Mouse (Mus musculus) lung, adult 2 months (tissue): ENCODE measurements around the gene Pafah1b2. TPM values are rescaled to one million over a fixed set of nuclear protein-coding genes. Genes with fewer than 3 reads are reported as not detected.
A peak's percentile ranks its signal among the peaks of the same experiment; 100 is the strongest.

Experiments
- DNase-seq: peaks from one replicate; pipeline ENCODE4 v3.0.0; 2022
- H3K4me1 ChIP-seq: fragments of 200-500 bp; 2 replicates; pipeline ENCODE4 v1.6.1; 2011; ENCODE audit warnings: low read length; ENCODE audit not compliant: control insufficient read depth, insufficient read depth
- H3K4me3 ChIP-seq: fragments of 200-500 bp; replicated peaks from 2 replicates; pipeline ENCODE3; 2011; ENCODE audit warnings: low read depth, mild to moderate bottlenecking, control low read depth, low read length; ENCODE audit errors: extremely low read depth
- CTCF ChIP-seq: fragments of 200-500 bp; IDR thresholded peaks from 2 replicates; pipeline ENCODE4 v1.5.1; 2011; ENCODE audit warnings: mild to moderate bottlenecking, low read length, control low read depth; ENCODE audit not compliant: insufficient read depth
- POLR2A ChIP-seq: fragments of 200-500 bp; IDR thresholded peaks from 2 replicates; pipeline ENCODE4 v1.6.1; 2011; ENCODE audit warnings: low read depth, mild to moderate bottlenecking, control low read depth, low read length, borderline replicate concordance; ENCODE audit errors: extremely low read depth
- WGBS: fragments of 180-500 bp; shearing (Covaris S2); methylation state at CpG from one replicate; pipeline ENCODE4 v1.1.7; 2018; 5-methylcytosine and 5-hydroxymethylcytosine counted together
- polyA plus RNA-seq: library from polyadenylated mRNA; depleted of rRNA; stranded (reverse); fragments of >200 nt; gene quantifications from 2 replicates; pipeline ENCODE4 v1.2.3, GENCODE M21; 2012

Gene Pafah1b2
- polyA plus RNA-seq, 1 experiment = 22.0 TPM

- TF ChIP-seq POLR2A (no peak), CTCF (no peak)
- no peak overlapping the region for H3K4me3 ChIP-seq
- H3K4me1 ChIP-seq = 0 out of 2 replicates have a peak, but pooled peaks cover 3% of the 10 kb centered on the region
- no peak for DNase-seq
- WGBS = 79% methylated on average over 15 of the region's 15 CpGs
Measured at GRCm38 (mm10) chr9:45938952-45939637, 73.4 kb downstream of the Pafah1b2 start.

GRCm38 (mm10) chr9:45938088-45938487 lies 74.4 kb downstream of the Pafah1b2 start:
- 62% methylated on average over 8 of the region's 8 CpGs for WGBS
- TF ChIP-seq CTCF (no peak), POLR2A (no peak)
- H3K4me3 ChIP-seq = no peak overlapping the region
- no peak for DNase-seq
- H3K4me1 ChIP-seq = 0 out of 2 replicates have a peak, but pooled peaks cover 3% of the 10 kb centered on the region

GRCm38 (mm10) chr9:45936883-45937282 lies 75.6 kb downstream of the Pafah1b2 start:
- Histone ChIP-seq H3K4me1 (0 out of 2 replicates have a peak, but pooled peaks cover 8% of the 10 kb centered on the region), H3K4me3 (no peak overlapping the region)
- 8% methylated on average over 3 of the region's 3 CpGs for WGBS
- peak; percentile 71 for TF ChIP-seq CTCF
- TF ChIP-seq POLR2A = no peak
- DNase-seq = peak; percentile 56

GRCm38 (mm10) chr9:45935628-45936210 lies 76.8 kb downstream of the Pafah1b2 start, which contains the start of gene Tagln:
Tagln (minus strand) TSS chr9:45936058.
- TF ChIP-seq POLR2A = no peak
- TF ChIP-seq CTCF = no peak
- H3K4me3 ChIP-seq = peak within 1 kb of the TSS; percentile 2
- no peak for DNase-seq
- 20% methylated on average over 21 of the region's 21 CpGs for WGBS
- 0 out of 2 replicates have a peak, but pooled peaks cover 8% of the 10 kb centered on the region for H3K4me1 ChIP-seq

- Histone ChIP-seq H3K4me3 (no peak overlapping the region), H3K4me1 (0 out of 2 replicates have a peak, but pooled peaks cover 8% of the 10 kb centered on the region)
- TF ChIP-seq CTCF (no peak), POLR2A (no peak)
- WGBS = 56% methylated on average over 11 of the region's 11 CpGs
- DNase-seq = no peak
Measured at GRCm38 (mm10) chr9:45932571-45933415, 79.7 kb downstream of the Pafah1b2 start.

- no peak overlapping the region for H3K4me3 ChIP-seq
- WGBS = 27% methylated on average over 1 of the region's 1 CpGs
- TF ChIP-seq POLR2A (no peak), CTCF (no peak)
- 0 out of 2 replicates have a peak, but pooled peaks cover 8% of the 10 kb centered on the region for H3K4me1 ChIP-seq
- no peak for DNase-seq
Measured at GRCm38 (mm10) chr9:45931958-45932357, 80.5 kb downstream of the Pafah1b2 start.

- H3K4me3 ChIP-seq = no peak overlapping the region
- 0 out of 2 replicates have a peak, but pooled peaks cover 5% of the 10 kb centered on the region for H3K4me1 ChIP-seq
- no peak for TF ChIP-seq CTCF
- TF ChIP-seq POLR2A = no peak
- WGBS = 85% methylated on average over 5 of the region's 5 CpGs
- DNase-seq = no peak
Measured at GRCm38 (mm10) chr9:45929285-45929684, 83.2 kb downstream of the Pafah1b2 start.

GRCm38 (mm10) chr9:45919895-45920294 lies 92.6 kb downstream of the Pafah1b2 start:
- H3K4me3 ChIP-seq = no peak overlapping the region
- DNase-seq = no peak
- peaks cover 6% of the 10 kb centered on the region; the same call in 1 of the 2 replicates for H3K4me1 ChIP-seq
- 58% methylated on average over 1 of the region's 1 CpGs for WGBS
- no peak for TF ChIP-seq POLR2A
- TF ChIP-seq CTCF = no peak
